Mouse (Mus musculus) forebrain, embryonic 13.5 days (tissue): Measurements from ENCODE around the gene Olfr61. TPM values are rescaled to one million over a fixed set of nuclear protein-coding genes. Genes with fewer than 3 reads are reported as not detected.
"Not testable (repeated sequence)": the region's sequence is repeated elsewhere in the genome, so short reads cannot be mapped to it uniquely, and the experiment has no call there.

ENCODE experiments used
- ATAC-seq: fragments of 200-750 bp; cut with Nextera tagmentation; 2 replicates; pipeline ENCODE4 v1.8.0; 2017
- H3K27ac ChIP-seq: fragments of 300-500 bp; sonication (generic); 2 replicates; pipeline ENCODE4 v1.5.1; 2015; ENCODE audit warnings: inconsistent platforms, mild to moderate bottlenecking, moderate library complexity
- H3K27me3 ChIP-seq: fragments of 300-500 bp; sonication (generic); 2 replicates; pipeline ENCODE4 v1.6.1; 2015; ENCODE audit warnings: mild to moderate bottlenecking, inconsistent platforms
- H3K36me3 ChIP-seq: fragments of 300-500 bp; sonication (generic); 2 replicates; pipeline ENCODE4 v1.6.1; 2015; ENCODE audit warnings: mild to moderate bottlenecking, inconsistent platforms; ENCODE audit not compliant: poor library complexity, severe bottlenecking
- H3K4me1 ChIP-seq: fragments of 300-500 bp; sonication (generic); 2 replicates; pipeline ENCODE4 v1.6.1; 2015; ENCODE audit warnings: inconsistent platforms
- H3K4me2 ChIP-seq: fragments of 300-500 bp; sonication (generic); 2 replicates; pipeline ENCODE4 v1.6.1; 2015; ENCODE audit warnings: inconsistent platforms, mild to moderate bottlenecking, moderate library complexity
- H3K4me3 ChIP-seq: fragments of 300-500 bp; sonication (generic); 2 replicates; pipeline ENCODE4 v1.5.1; 2015; ENCODE audit warnings: mild to moderate bottlenecking, inconsistent platforms
- H3K9ac ChIP-seq: fragments of 300-500 bp; sonication (generic); 2 replicates; pipeline ENCODE4 v1.6.1; 2015; ENCODE audit warnings: mild to moderate bottlenecking, inconsistent platforms
- H3K9me3 ChIP-seq: fragments of 300-500 bp; sonication (generic); replicated peaks from 2 replicates; pipeline ENCODE4 v1.6.1; 2016; ENCODE audit warnings: inconsistent platforms
- WGBS: fragments of 180-500 bp; shearing (Covaris S2); methylation state at CpG from one replicate; pipeline ENCODE4 v1.1.7; 2015; 5-methylcytosine and 5-hydroxymethylcytosine counted together
- polyA plus RNA-seq: library from polyadenylated mRNA; unstranded; fragments of >200 nt; fragmentation: Nextera tagmentation; extraction: Ambion mirVana; gene quantifications from 2 replicates; pipeline ENCODE4 v1.2.1, GENCODE M21; 2015

The Olfr61 gene
- not detected in 2 replicates for polyA plus RNA-seq

- not testable (repeated sequence) for H3K27ac ChIP-seq, H3K27me3 ChIP-seq, H3K36me3 ChIP-seq, ATAC-seq, H3K4me2 ChIP-seq, H3K9ac ChIP-seq, H3K4me3 ChIP-seq, H3K4me1 ChIP-seq, H3K9me3 ChIP-seq
- 84% methylated on average over 3 of the region's 3 CpGs for WGBS
These were observed at the start of gene Olfr61 for GRCm38 (mm10) chr7:140628670-140629069. Gene Olfr61 (plus strand): TSS chr7:140628970.

- not testable (repeated sequence) for H3K27ac ChIP-seq, H3K4me2 ChIP-seq, H3K36me3 ChIP-seq, ATAC-seq, H3K4me1 ChIP-seq, H3K4me3 ChIP-seq, H3K9me3 ChIP-seq, H3K9ac ChIP-seq, H3K27me3 ChIP-seq
- WGBS, result 80% methylated on average over 2 of the region's 2 CpGs
These were observed 27.8 kb upstream of the Olfr61 start, which contains the start of gene Olfr46 for GRCm38 (mm10) chr7:140600969-140601368. Gene Olfr46 (plus strand): TSS chr7:140601269.

- H3K9me3 ChIP-seq, result no peaks in the 10 kb centered on the region
- H3K27ac ChIP-seq, result no peak overlapping the region
- 63% methylated on average over 1 of the region's 1 CpGs for WGBS
- H3K36me3 ChIP-seq, result no peaks in the 10 kb centered on the region
- H3K4me1 ChIP-seq, result no peaks in the 10 kb centered on the region
- no peak for ATAC-seq
- H3K27me3 ChIP-seq, result no peaks in the 10 kb centered on the region
- H3K9ac ChIP-seq, result no peak overlapping the region
- H3K4me2 ChIP-seq, result no peak overlapping the region
- no peak overlapping the region for H3K4me3 ChIP-seq
These were observed 1.8 kb downstream of the Olfr61 start for GRCm38 (mm10) chr7:140630559-140630958.

GRCm38 (mm10) chr7:140646152-140646551 lies 17.4 kb downstream of the Olfr61 start, which contains the start of gene Olfr53:
Gene Olfr53 (plus strand): TSS chr7:140646452.
- ATAC-seq, result no peak
- Histone ChIP-seq H3K27me3 (no peaks in the 10 kb centered on the region), H3K27ac (no peak within 1 kb of the TSS), H3K4me3 (no peak within 1 kb of the TSS), H3K4me2 (no peak within 1 kb of the TSS), H3K9ac (no peak within 1 kb of the TSS), H3K36me3 (no peaks in the 10 kb centered on the region), H3K9me3 (no peaks in the 10 kb centered on the region), H3K4me1 (no peaks in the 10 kb centered on the region)
- 83% methylated on average over 1 of the region's 1 CpGs for WGBS

- Histone ChIP-seq H3K4me2 (no peak within 1 kb of the TSS), H3K9me3 (no peaks in the 10 kb centered on the region), H3K4me3 (no peak within 1 kb of the TSS), H3K36me3 (no peaks in the 10 kb centered on the region), H3K4me1 (no peaks in the 10 kb centered on the region), H3K27me3 (no peaks in the 10 kb centered on the region), H3K27ac (no peak within 1 kb of the TSS), H3K9ac (no peak within 1 kb of the TSS)
- no peak for ATAC-seq
- WGBS, result 66% methylated on average over 4 of the region's 4 CpGs
These were observed 30.9 kb downstream of the Olfr61 start, which contains the start of gene Olfr539 for GRCm38 (mm10) chr7:140659630-140660029. Gene Olfr539 (plus strand): TSS chr7:140659930.

GRCm38 (mm10) chr7:140670693-140671092 lies 41.9 kb downstream of the Olfr61 start:
- not testable (repeated sequence) for H3K27ac ChIP-seq, ATAC-seq, H3K9ac ChIP-seq, H3K4me2 ChIP-seq, H3K27me3 ChIP-seq, H3K36me3 ChIP-seq, H3K9me3 ChIP-seq, H3K4me1 ChIP-seq, H3K4me3 ChIP-seq
- WGBS, result 84% methylated on average over 3 of the region's 3 CpGs

- no peak overlapping the region for H3K27ac ChIP-seq
- H3K9ac ChIP-seq, result no peak overlapping the region
- H3K27me3 ChIP-seq, result no peaks in the 10 kb centered on the region
- peaks cover 10% of the 10 kb centered on the region for H3K9me3 ChIP-seq
- no peaks in the 10 kb centered on the region for H3K4me1 ChIP-seq
- no peak overlapping the region for H3K4me3 ChIP-seq
- 2% methylated on average over 6 of the region's 6 CpGs for WGBS
- no peak for ATAC-seq
- H3K4me2 ChIP-seq, result peak overlapping the region; percentile 28
- H3K36me3 ChIP-seq, result no peaks in the 10 kb centered on the region
These were observed 47.1 kb downstream of the Olfr61 start for GRCm38 (mm10) chr7:140675863-140676262.

- H3K27me3 ChIP-seq, ATAC-seq: not testable (repeated sequence)
- 65% methylated on average over 4 of the region's 4 CpGs for WGBS
These were observed 50.8 kb downstream of the Olfr61 start for GRCm38 (mm10) chr7:140679591-140679990.

GRCm38 (mm10) chr7:140681651-140682050 lies 52.9 kb downstream of the Olfr61 start, which contains the start of gene Olfr45:
Gene Olfr45 (plus strand): TSS chr7:140681951.
- Histone ChIP-seq H3K27ac (no peak within 1 kb of the TSS), H3K36me3 (no peaks in the 10 kb centered on the region), H3K4me1 (no peaks in the 10 kb centered on the region), H3K27me3 (no peaks in the 10 kb centered on the region), H3K9me3 (peaks cover 10% of the 10 kb centered on the region), H3K9ac (no peak within 1 kb of the TSS), H3K4me2 (no peak within 1 kb of the TSS), H3K4me3 (no peak within 1 kb of the TSS)
- WGBS, result 100% methylated on average over 1 of the region's 1 CpGs
- no peak for ATAC-seq

More at GRCm38 (mm10) chr7:140679591-140679990, 50.8 kb downstream of the Olfr61 start:
- H3K4me2 ChIP-seq, H3K4me3 ChIP-seq, H3K4me1 ChIP-seq, H3K36me3 ChIP-seq, H3K27ac ChIP-seq, H3K9ac ChIP-seq, H3K9me3 ChIP-seq: not testable (repeated sequence)

Other genes with a start within 250 kb of the Olfr61 start
- not detected in 2 replicates for gene Olfr531, start 226.1 kb upstream of the Olfr61 start, polyA plus RNA-seq
- gene Olfr532, start 207.3 kb upstream of the Olfr61 start, polyA plus RNA-seq, result not detected in 2 replicates
- gene Olfr533, start 165.6 kb upstream of the Olfr61 start, polyA plus RNA-seq, result not detected in 2 replicates
- not detected in 2 replicates for gene Olfr535, start 144.8 kb upstream of the Olfr61 start, polyA plus RNA-seq
- not detected in 2 replicates for gene Olfr536, start 121.6 kb upstream of the Olfr61 start, polyA plus RNA-seq
- not detected in 2 replicates for gene Olfr538, start 61.1 kb upstream of the Olfr61 start, polyA plus RNA-seq
- gene Olfr46, start 27.7 kb upstream of the Olfr61 start, polyA plus RNA-seq, result 0.04 TPM in 1 of 2 replicates, not detected in the other
- gene Olfr53, start 17.5 kb downstream of the Olfr61 start, polyA plus RNA-seq, result not detected in 2 replicates
- 0.01 TPM in 1 of 2 replicates, not detected in the other for gene Olfr539, start 31.0 kb downstream of the Olfr61 start, polyA plus RNA-seq
- not detected in 2 replicates for gene Olfr45, start 53.0 kb downstream of the Olfr61 start, polyA plus RNA-seq
- not detected in 2 replicates for gene Olfr541, start 68.3 kb downstream of the Olfr61 start, polyA plus RNA-seq
- gene Cyp2e1, start 134.8 kb downstream of the Olfr61 start, polyA plus RNA-seq, result not detected in 2 replicates
- gene Syce1, start 158.9 kb downstream of the Olfr61 start, polyA plus RNA-seq, result 0.28 TPM in 1 of 2 replicates, not detected in the other
- gene Zfp941, start 193.2 kb downstream of the Olfr61 start, polyA plus RNA-seq, result 8.7 and 10.6 TPM in 2 replicates
- not detected in 2 replicates for gene Urah, start 206.0 kb downstream of the Olfr61 start, polyA plus RNA-seq
- not detected in 2 replicates for gene Scgb1c1, start 216.6 kb downstream of the Olfr61 start, polyA plus RNA-seq
- gene Odf3, start 218.8 kb downstream of the Olfr61 start, polyA plus RNA-seq, result not detected in 2 replicates
- gene Gm45785, start 227.4 kb downstream of the Olfr61 start, polyA plus RNA-seq, result not detected in 2 replicates
- gene Ric8a, start 228.0 kb downstream of the Olfr61 start, polyA plus RNA-seq, result 65.7 and 80.4 TPM in 2 replicates
- gene Bet1l, start 228.6 kb downstream of the Olfr61 start, polyA plus RNA-seq, result 34.6 and 38.7 TPM in 2 replicates